Mouse (Mus musculus) erythroblast, embryonic 14.5 days (primary cell): ENCODE results near the gene Gmnc. TPM values are rescaled to one million over a fixed set of nuclear protein-coding genes. Genes with fewer than 3 reads are reported as not detected.

Experiments used
- H3K27me3 ChIP-seq: 2 replicates; pipeline ENCODE4 v1.6.1; 2012; ENCODE audit warnings: inconsistent platforms; ENCODE audit not compliant: control insufficient read depth
- H3K36me3 ChIP-seq: 2 replicates; pipeline ENCODE4 v1.6.1; 2012; ENCODE audit warnings: mild to moderate bottlenecking, inconsistent platforms; ENCODE audit not compliant: control insufficient read depth
- H3K4me1 ChIP-seq: 2 replicates; pipeline ENCODE4 v1.6.1; 2012; ENCODE audit warnings: inconsistent platforms; ENCODE audit not compliant: control insufficient read depth
- H3K4me3 ChIP-seq: replicated peaks from 2 replicates; pipeline ENCODE3; 2012; ENCODE audit warnings: moderate library complexity, mild to moderate bottlenecking, inconsistent platforms
- H3K9me3 ChIP-seq: 2 replicates; pipeline ENCODE4 v1.6.1; 2012; ENCODE audit warnings: low read length, inconsistent platforms, mixed read lengths; ENCODE audit not compliant: control insufficient read depth
- GATA1 ChIP-seq: IDR thresholded peaks from 2 replicates; pipeline ENCODE4 v1.6.1; 2012; ENCODE audit warnings: low read length, inconsistent platforms, mixed read lengths
- TAL1 ChIP-seq: IDR thresholded peaks from 3 replicates; pipeline ENCODE4 v1.6.1; 2012; ENCODE audit warnings: low read length, inconsistent platforms, mixed read lengths
- polyA plus RNA-seq: library from polyadenylated mRNA; stranded (reverse); fragments of >175 nt; gene quantifications from 2 replicates; pipeline ENCODE4 v1.2.3, GENCODE M21; 2012

Gene Gmnc
- 0.01 TPM in 1 of 2 replicates, not detected in the other for polyA plus RNA-seq

GRCm38 (mm10) chr16:26991477-26992300 lies at the start of gene Gmnc:
Gene Gmnc, minus strand, starts transcription at chr16:26991652.
- Histone ChIP-seq H3K27me3 (no peaks in the 10 kb centered on the region), H3K9me3 (no peaks in the 10 kb centered on the region), H3K4me3 (no peak within 1 kb of the TSS), H3K4me1 (no peaks in the 10 kb centered on the region), H3K36me3 (no peaks in the 10 kb centered on the region)
- TF ChIP-seq TAL1 (no peak), GATA1 (no peak)

- no peaks in the 10 kb centered on the region for H3K4me1 ChIP-seq
- H3K4me3 ChIP-seq, result no peak overlapping the region
- TF ChIP-seq GATA1 (no peak), TAL1 (no peak)
- H3K9me3 ChIP-seq, result no peaks in the 10 kb centered on the region
- H3K36me3 ChIP-seq, result no peaks in the 10 kb centered on the region
- H3K27me3 ChIP-seq, result no peaks in the 10 kb centered on the region
Observed at GRCm38 (mm10) chr16:27027281-27027680, 35.8 kb upstream of the Gmnc start.

DNA sequence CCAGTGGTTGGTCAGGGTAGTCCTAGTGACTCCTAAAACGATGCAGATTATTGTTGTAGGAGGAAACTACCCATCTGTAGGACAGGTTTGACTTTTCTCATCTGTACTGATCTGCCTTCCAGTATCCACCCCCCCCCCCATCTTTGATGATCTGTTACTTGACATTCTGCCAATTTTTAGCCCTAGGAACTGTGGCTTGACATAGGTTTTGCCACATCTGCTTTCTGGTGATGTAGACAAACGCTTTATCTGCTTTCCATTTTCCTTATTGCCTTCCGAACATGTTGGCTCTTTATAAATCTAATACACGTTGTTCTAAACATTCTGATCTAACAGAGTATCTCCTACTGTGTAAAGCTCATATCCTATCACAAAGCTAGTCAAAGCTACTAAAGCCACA lies 34.8 kb upstream of the Gmnc start:
- Histone ChIP-seq H3K9me3 (no peaks in the 10 kb centered on the region), H3K27me3 (no peaks in the 10 kb centered on the region), H3K36me3 (no peaks in the 10 kb centered on the region), H3K4me1 (no peaks in the 10 kb centered on the region), H3K4me3 (no peak overlapping the region)
- no peak for TF ChIP-seq TAL1
- no peak for TF ChIP-seq GATA1

DNA sequence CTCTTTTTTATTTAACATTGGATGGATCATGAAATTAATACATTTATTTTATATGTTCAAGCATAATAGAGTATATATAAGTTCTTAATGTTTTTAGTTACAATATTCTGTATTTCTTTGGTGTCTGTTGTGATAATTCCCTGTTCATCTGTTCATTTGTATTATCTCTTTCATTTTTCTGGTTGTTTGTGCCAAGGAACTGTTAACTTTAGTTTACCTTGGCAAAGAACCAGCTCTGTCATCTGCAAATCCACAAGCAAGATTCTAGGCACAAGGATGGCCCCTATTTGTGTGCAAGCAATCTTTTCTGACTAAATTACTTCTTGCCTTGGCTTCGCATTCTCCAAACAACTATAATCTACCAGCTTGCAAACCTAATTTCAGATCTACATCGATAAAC lies 31.3 kb upstream of the Gmnc start:
- Histone ChIP-seq H3K9me3 (no peaks in the 10 kb centered on the region), H3K36me3 (no peaks in the 10 kb centered on the region), H3K4me1 (no peaks in the 10 kb centered on the region), H3K27me3 (no peaks in the 10 kb centered on the region), H3K4me3 (no peak overlapping the region)
- TF ChIP-seq GATA1, result no peak
- TF ChIP-seq TAL1, result no peak

GRCm38 (mm10) chr16:27017309-27017708 lies 25.9 kb upstream of the Gmnc start:
- Histone ChIP-seq H3K27me3 (no peaks in the 10 kb centered on the region), H3K36me3 (no peaks in the 10 kb centered on the region), H3K4me1 (no peaks in the 10 kb centered on the region), H3K4me3 (no peak overlapping the region), H3K9me3 (no peaks in the 10 kb centered on the region)
- TF ChIP-seq TAL1 (no peak), GATA1 (no peak)

- no peaks in the 10 kb centered on the region for H3K27me3 ChIP-seq
- H3K4me1 ChIP-seq, result no peaks in the 10 kb centered on the region
- TF ChIP-seq TAL1 (no peak), GATA1 (no peak)
- no peak overlapping the region for H3K4me3 ChIP-seq
- no peaks in the 10 kb centered on the region for H3K9me3 ChIP-seq
- no peaks in the 10 kb centered on the region for H3K36me3 ChIP-seq
Observed at GRCm38 (mm10) chr16:27002714-27003113, 11.3 kb upstream of the Gmnc start.

GRCm38 (mm10) chr16:26999563-26999962 lies 8.1 kb upstream of the Gmnc start:
- H3K36me3 ChIP-seq, result no peaks in the 10 kb centered on the region
- no peak overlapping the region for H3K4me3 ChIP-seq
- H3K4me1 ChIP-seq, result no peaks in the 10 kb centered on the region
- H3K9me3 ChIP-seq, result no peaks in the 10 kb centered on the region
- no peaks in the 10 kb centered on the region for H3K27me3 ChIP-seq
- no peak for TF ChIP-seq TAL1
- TF ChIP-seq GATA1, result no peak

DNA sequence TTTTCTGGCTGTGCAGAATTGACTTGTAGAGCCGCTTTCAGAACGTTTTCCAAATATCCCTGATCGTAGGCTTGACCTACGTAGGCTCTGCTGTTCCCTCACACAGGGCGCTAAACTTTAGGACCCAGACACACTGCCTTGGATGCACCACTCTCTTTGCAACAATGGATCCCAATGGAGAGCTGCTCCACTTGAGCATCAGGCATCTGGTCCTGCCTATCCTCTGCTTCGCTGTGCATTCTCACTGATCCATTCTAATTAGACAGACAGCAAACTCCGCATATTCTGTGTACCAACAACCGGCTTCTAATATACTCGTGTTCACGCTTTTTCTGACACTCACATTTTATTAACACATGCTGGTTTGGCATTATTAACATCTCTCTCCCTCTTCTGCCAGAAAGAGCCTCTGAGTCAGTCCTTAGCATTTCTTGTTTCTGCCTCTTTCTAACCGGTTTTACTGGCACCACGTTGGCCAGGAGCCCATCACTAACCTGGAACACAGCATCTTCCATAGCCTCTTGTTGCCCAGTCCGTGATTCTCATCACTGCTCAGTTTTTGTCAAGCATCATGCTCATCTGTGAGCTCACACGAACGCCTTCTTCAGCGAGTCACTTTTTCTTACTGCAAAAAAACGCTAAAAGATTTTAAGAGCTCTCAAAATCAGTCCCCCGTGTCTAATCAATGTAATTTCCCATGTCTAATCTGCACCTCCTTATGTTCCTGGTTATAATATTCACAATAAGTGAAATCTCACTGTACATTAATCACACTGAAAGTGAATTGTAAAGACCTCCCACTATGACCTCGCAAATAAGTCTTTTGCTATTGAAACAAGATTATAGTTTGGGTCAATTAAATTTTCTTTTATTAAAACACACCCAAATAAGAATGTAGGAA lies 1.8 kb downstream of the Gmnc start:
- TF ChIP-seq TAL1, result no peak
- TF ChIP-seq GATA1, result no peak
- no peaks in the 10 kb centered on the region for H3K27me3 ChIP-seq
- no peak overlapping the region for H3K4me3 ChIP-seq
- H3K4me1 ChIP-seq, result no peaks in the 10 kb centered on the region
- H3K9me3 ChIP-seq, result no peaks in the 10 kb centered on the region
- H3K36me3 ChIP-seq, result no peaks in the 10 kb centered on the region

- no peaks in the 10 kb centered on the region for H3K27me3 ChIP-seq
Observed at GRCm38 (mm10) chr16:26988188-26988587, 3.3 kb downstream of the Gmnc start.

More at GRCm38 (mm10) chr16:26988188-26988587, 3.3 kb downstream of the Gmnc start:
- Histone ChIP-seq H3K9me3 (no peaks in the 10 kb centered on the region), H3K4me3 (no peak overlapping the region), H3K36me3 (no peaks in the 10 kb centered on the region), H3K4me1 (no peaks in the 10 kb centered on the region)
- TF ChIP-seq GATA1 (no peak), TAL1 (no peak)
